Mouse (Mus musculus): ENCODE measurements around the gene Gm44965. TPM values are rescaled to one million over a fixed set of nuclear protein-coding genes. Genes with fewer than 3 reads are reported as not detected.

Gm44965 gene
- polyA plus RNA-seq, 1 experiment from 2014 or later = not detected

DNA sequence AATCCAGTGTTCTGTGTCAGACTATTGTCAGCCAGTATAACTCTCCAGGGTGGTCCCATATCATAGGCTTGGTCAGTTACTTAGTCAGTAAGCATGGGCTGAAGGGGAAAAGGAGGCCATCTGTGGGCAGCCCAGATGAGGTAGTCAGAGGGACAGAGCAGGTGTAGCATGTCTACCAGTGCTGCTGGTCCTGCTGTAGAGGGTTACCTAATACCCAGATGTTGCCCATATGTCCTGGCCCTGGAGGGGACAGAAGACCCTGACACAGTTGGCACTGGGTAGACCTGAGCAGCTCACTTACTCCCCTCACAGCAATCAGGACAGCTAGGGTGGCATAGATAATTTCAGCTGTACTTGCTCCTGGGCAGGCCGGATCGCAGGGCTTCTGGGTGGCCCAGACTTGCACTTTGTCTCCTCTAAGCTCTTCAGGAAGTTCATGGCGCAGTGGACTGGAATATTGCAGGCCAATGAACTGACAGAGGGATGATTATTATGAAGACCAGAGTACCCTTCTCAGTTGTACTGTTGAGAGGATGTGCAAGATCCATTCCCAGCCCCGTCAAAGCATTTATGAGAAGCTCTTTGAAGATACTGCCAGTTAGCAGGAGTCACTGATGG lies 27.9 kb upstream of the Gm44965 start:
- no peak overlapping the region for H3K4me2 ChIP-seq
- WGBS = 95% methylated on average over 4 of the region's 4 CpGs
- no peak overlapping the region for H3K4me3 ChIP-seq
- H3K4me1 ChIP-seq = peaks cover 11% of the 10 kb centered on the region
- no peak overlapping the region for H3K27ac ChIP-seq
- H3K9ac ChIP-seq = no peak overlapping the region
- no peaks in the 10 kb centered on the region for H3K9me3 ChIP-seq (replicated peaks)
- no peaks in the 10 kb centered on the region for H3K27me3 ChIP-seq
- ATAC-seq = no peak
- peaks cover 37% of the 10 kb centered on the region for H3K36me3 ChIP-seq (ENCODE audit: poor library complexity, severe bottlenecking)

DNA sequence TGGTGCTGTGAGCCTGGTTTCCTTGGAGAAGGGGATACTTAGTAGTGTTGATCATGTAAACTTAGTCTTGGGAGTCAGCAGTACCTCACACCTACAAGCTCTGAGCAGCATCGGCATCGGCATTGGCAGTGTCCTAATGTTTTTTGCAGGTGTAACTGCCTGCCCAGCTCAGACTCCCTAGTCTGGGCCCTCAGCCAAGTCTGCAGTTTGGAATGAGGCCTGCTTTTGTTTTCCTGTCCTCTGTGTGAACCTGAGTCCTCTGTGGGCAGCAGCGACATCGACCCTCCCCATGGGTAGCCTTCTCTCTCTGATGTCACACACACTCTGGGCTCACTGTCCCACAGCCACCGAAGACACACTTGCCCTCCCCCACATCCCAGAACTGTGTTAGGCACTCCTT lies 27.4 kb upstream of the Gm44965 start:
- Histone ChIP-seq H3K27ac (no peak overlapping the region), H3K9me3 (replicated peaks) (no peaks in the 10 kb centered on the region), H3K27me3 (no peaks in the 10 kb centered on the region), H3K4me1 (peaks cover 11% of the 10 kb centered on the region), H3K4me3 (no peak overlapping the region), H3K36me3 (ENCODE audit: poor library complexity, severe bottlenecking) (peaks cover 34% of the 10 kb centered on the region), H3K9ac (no peak overlapping the region), H3K4me2 (no peak overlapping the region)
- WGBS = 45% methylated on average over 5 of the region's 5 CpGs
- no peak for ATAC-seq

DNA sequence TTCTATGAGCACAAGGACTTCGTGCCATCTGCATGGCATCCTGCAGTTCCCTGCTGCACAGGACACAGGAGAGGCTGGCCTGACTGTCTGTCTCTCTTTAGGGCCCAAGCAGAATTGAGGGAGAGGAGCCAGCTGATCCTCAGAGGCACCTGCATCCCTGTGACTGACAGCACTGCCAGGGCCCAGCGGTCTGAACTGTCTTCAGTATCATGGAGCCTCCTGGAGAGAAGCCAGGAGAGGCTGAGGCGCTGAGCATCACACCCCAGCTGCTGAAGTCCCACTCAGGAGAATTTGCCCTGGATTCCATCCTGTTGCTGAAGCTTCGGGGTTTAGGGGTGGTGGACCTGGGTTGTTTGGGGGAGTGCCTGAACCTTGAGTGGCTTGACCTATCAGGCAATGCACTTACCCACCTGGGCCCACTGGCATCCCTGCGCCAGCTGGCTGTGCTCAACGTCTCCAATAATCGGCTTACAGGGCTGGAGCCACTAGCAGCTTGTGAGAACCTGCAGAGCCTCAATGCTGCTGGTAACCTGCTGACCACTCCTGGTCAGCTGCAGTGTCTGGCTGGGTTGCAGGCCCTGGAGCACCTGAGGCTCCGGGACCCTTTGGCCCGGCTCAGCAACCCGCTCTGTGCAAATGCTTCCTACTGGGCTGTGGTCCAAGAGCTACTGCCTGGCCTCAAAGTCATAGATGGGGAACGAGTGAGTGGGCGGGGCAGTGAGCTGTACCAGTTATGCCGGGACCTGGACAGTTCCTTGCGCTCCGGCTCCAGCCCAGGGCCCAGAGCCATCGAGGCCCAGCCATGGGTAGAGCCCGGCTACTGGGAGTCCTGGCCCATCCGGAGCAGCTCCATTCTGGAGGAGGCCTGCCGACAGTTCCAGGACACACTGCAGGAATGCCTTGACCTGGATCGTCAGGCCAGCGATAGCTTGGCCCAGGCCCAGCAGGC lies 25.4 kb upstream of the Gm44965 start:
- 85% methylated on average over 21 of the region's 21 CpGs for WGBS
- H3K9me3 ChIP-seq (replicated peaks) = no peaks in the 10 kb centered on the region
- peaks cover 31% of the 10 kb centered on the region for H3K36me3 ChIP-seq (ENCODE audit: poor library complexity, severe bottlenecking)
- no peak overlapping the region; the same call in 1 of the 2 replicates for H3K9ac ChIP-seq
- H3K27me3 ChIP-seq = no peaks in the 10 kb centered on the region
- no peak overlapping the region for H3K4me2 ChIP-seq
- peak; percentile 50 for ATAC-seq
- peaks cover 11% of the 10 kb centered on the region for H3K4me1 ChIP-seq
- H3K27ac ChIP-seq = no peak overlapping the region
- no peak overlapping the region for H3K4me3 ChIP-seq

DNA sequence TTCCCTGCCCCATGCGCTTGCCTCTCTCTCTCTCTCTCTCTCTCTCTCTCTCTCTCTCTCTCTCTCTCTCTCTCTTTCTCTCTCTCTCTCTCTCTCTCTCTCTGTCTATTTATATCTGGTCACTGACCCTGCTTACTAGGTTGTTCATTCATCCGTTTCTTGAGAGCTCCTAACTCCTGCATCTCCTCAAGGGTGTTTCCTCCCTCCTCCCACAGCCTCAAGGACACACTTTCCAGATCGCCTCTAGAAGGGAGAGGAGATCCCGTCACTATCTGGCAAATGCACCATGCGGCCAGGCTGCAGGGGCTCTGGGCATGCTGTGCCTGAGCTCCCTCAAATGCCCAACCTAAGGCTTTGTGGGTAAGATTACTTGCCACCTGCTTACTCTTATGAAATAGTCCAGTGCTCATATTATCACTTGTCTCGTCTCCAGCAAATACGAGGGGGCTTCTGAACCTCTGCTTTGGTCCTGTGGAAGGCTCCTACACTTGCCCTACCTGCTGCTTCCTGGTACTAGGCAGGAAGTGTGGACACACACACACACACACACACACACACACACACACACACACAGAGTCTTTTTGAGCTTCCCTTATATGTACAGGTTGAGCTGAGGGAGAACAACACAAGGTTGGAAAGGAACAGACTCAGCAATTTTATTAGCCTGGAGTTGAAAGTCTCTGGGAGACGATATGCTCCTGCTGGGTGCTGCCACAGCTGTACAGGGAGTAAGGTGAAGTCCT lies 24.5 kb upstream of the Gm44965 start:
- Histone ChIP-seq H3K4me3 (no peak overlapping the region), H3K36me3 (ENCODE audit: poor library complexity, severe bottlenecking) (peaks cover 23% of the 10 kb centered on the region), H3K27ac (no peak overlapping the region), H3K9me3 (replicated peaks) (no peaks in the 10 kb centered on the region), H3K4me2 (no peak overlapping the region), H3K9ac (no peak overlapping the region), H3K27me3 (no peaks in the 10 kb centered on the region), H3K4me1 (peaks cover 11% of the 10 kb centered on the region)
- 88% methylated on average over 8 of the region's 8 CpGs for WGBS
- ATAC-seq = no peak

DNA sequence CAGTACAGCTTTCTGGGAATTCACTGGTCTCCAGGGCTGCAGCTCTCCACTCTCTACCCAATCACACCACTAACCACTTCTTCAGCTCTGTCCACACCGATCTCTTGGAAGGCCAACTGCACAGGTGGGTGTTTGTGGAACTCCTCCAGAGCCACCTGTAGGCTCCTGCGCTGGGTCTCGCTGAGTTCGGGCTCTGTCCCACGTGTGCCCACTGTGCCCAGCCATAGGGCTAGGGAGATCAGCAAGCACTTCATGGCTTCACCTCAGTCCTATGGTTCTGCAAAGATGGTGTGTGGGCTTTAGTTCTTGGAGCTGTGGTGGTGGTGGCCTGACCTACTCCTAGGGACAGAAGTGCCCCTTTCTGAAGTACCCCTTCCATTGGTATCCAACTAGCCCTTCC lies 21.7 kb upstream of the Gm44965 start:
- Histone ChIP-seq H3K4me2 (no peak overlapping the region), H3K27ac (no peak overlapping the region), H3K27me3 (no peaks in the 10 kb centered on the region), H3K36me3 (ENCODE audit: poor library complexity, severe bottlenecking) (peaks cover 7% of the 10 kb centered on the region), H3K9ac (no peak overlapping the region), H3K9me3 (replicated peaks) (no peaks in the 10 kb centered on the region), H3K4me1 (peaks cover 4% of the 10 kb centered on the region), H3K4me3 (no peak overlapping the region)
- ATAC-seq = no peak
- WGBS = 93% methylated on average over 5 of the region's 5 CpGs

DNA sequence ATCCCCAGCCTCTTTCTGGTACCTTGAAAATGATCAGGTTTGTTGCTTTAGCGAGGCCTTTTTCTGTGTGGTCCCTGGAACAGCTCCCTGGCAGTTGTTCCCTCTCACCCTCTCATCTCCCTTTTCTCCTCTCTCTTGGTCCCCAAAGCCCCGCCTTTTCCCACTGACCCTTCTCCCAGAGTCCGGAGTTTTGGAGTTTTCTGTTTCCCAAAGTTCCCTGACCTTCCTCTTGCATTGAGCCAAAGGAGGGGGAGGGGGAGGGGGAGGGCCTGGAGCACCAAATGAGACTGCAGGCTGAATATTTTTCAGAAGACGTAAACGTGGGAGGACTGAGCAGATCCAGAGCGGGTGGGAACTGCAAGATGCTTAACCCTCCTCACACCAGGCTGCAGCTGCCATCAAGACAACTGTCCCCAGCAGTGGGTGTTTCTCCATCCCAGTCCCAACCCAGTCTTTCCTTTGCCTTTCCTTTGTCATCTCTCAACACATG lies 21.1 kb upstream of the Gm44965 start, which contains the start of gene Rarres2:
Rarres2 (minus strand) TSS at position 218 of the 490 bp plus-strand sequence.
- Histone ChIP-seq H3K27ac (no peak within 1 kb of the TSS), H3K9me3 (replicated peaks) (no peaks in the 10 kb centered on the region), H3K4me3 (no peak within 1 kb of the TSS), H3K4me1 (peaks cover 4% of the 10 kb centered on the region), H3K9ac (no peak within 1 kb of the TSS), H3K4me2 (no peak within 1 kb of the TSS), H3K27me3 (no peaks in the 10 kb centered on the region), H3K36me3 (ENCODE audit: poor library complexity, severe bottlenecking) (peaks cover 7% of the 10 kb centered on the region; the same call in 1 of the 2 replicates)
- no peak for ATAC-seq
- WGBS = 39% methylated on average over 6 of the region's 6 CpGs

DNA sequence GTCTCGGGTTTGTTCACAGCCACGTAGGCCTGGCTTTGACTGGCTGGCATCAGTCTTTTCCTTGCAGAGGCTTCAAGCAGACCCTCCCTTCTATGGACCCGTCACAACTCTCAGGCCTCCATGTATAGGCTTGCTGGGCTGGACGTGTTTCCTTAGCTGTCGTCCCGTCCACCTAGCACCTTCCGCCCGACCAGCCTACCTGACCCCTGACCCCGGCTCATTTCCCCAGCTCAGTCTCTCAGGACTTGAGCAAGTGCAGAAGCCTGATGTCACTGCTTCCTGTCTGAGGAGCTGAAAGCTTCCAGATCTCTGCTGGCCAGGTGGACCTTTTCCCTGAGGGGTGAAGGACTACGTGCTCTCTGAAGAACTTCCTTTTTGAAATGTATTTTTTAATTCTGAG lies 20.5 kb upstream of the Gm44965 start:
- 75% methylated on average over 10 of the region's 10 CpGs for WGBS
- Histone ChIP-seq H3K27me3 (no peaks in the 10 kb centered on the region), H3K36me3 (ENCODE audit: poor library complexity, severe bottlenecking) (peaks cover 6% of the 10 kb centered on the region; the same call in 1 of the 2 replicates), H3K9me3 (replicated peaks) (no peaks in the 10 kb centered on the region), H3K4me2 (no peak overlapping the region), H3K9ac (no peak overlapping the region), H3K4me3 (no peak overlapping the region), H3K27ac (no peak overlapping the region), H3K4me1 (peaks cover under 1% of the 10 kb centered on the region; the same call in 1 of the 2 replicates)
- ATAC-seq = no peak

DNA sequence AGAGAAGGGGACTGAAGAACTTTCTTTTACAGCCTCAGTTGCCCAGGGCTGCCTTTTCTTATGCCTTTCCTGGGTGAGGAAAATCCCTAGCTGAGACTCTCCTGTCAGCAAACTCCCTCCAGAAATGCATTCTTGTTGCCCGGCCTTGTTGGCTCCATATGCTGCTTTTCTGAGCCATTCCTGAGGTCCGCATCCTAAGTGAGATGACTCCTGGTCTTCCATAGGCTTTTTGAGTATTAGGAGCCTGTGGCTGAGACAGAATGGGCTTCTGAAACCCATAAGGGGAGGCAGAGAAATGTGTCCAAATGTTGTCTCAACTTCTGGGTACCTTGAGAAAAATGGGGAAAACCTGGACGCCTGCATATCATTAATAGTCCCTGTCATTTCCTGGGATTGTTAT lies 19.8 kb upstream of the Gm44965 start:
- no peaks in the 10 kb centered on the region for H3K9me3 ChIP-seq (replicated peaks)
- no peak overlapping the region for H3K4me3 ChIP-seq
- WGBS = 78% methylated on average over 3 of the region's 3 CpGs
- no peaks in the 10 kb centered on the region for H3K36me3 ChIP-seq (ENCODE audit: poor library complexity, severe bottlenecking)
- H3K9ac ChIP-seq = no peak overlapping the region
- no peak overlapping the region for H3K27ac ChIP-seq
- H3K27me3 ChIP-seq = no peaks in the 10 kb centered on the region
- ATAC-seq = no peak
- no peak overlapping the region for H3K4me2 ChIP-seq
- no peaks in the 10 kb centered on the region for H3K4me1 ChIP-seq

DNA sequence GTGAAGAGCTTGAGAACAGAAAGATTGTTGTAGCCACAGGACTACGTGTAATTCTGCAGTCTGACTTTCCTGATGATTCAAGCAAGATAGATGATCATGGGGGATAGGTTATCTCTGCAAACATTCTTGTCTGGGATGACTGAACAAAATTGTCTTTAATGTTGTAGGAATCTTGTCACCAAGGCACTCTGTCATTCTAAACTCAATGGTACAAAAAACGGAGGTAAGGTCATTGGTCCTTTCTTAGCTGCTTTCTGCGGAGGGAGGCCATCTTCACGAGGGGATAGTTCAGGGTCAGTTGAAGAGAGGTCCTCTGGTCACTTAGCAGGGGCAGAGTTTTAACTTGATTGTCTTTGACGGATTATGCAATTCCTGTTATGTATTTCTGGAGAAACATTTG lies 15.0 kb upstream of the Gm44965 start:
- 76% methylated on average over 5 of the region's 5 CpGs for WGBS
- Histone ChIP-seq H3K9ac (no peak overlapping the region), H3K4me3 (no peak overlapping the region)

DNA sequence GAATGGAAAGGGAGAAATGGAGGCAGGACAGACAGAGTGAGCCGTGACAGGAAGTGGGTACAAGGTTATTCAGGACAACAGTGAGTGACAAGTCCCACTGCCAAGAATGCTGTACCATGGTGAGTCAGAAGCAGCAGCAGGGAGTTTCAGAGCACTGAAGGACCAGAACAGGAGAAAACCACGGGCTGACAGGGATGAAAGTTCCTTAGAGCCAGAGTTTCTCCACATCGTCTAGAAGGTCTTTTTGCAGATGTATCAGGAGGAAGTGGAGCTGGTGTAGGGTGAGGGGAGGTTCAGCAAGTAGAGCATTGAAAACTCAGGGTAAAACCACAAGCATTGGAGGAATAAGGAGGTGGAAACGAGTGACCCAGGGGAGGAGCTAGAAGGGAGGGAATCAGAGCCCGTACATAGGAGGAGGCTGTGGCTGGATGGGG lies 14.5 kb upstream of the Gm44965 start:
- no peaks in the 10 kb centered on the region for H3K36me3 ChIP-seq (ENCODE audit: poor library complexity, severe bottlenecking)
- no peak overlapping the region for H3K4me2 ChIP-seq
- H3K9me3 ChIP-seq (replicated peaks) = no peaks in the 10 kb centered on the region
- no peak overlapping the region for H3K4me3 ChIP-seq
- WGBS = 46% methylated on average over 5 of the region's 5 CpGs
- no peak for ATAC-seq
- H3K27me3 ChIP-seq = no peaks in the 10 kb centered on the region
- no peaks in the 10 kb centered on the region for H3K4me1 ChIP-seq
- no peak overlapping the region for H3K9ac ChIP-seq
- no peak overlapping the region for H3K27ac ChIP-seq

More for the DNA sequence above, 15.0 kb upstream of the Gm44965 start:
- Histone ChIP-seq H3K4me2 (no peak overlapping the region), H3K27me3 (no peaks in the 10 kb centered on the region), H3K9me3 (replicated peaks) (no peaks in the 10 kb centered on the region), H3K27ac (no peak overlapping the region), H3K4me1 (no peaks in the 10 kb centered on the region), H3K36me3 (ENCODE audit: poor library complexity, severe bottlenecking) (no peaks in the 10 kb centered on the region)
- ATAC-seq = no peak

DNA sequence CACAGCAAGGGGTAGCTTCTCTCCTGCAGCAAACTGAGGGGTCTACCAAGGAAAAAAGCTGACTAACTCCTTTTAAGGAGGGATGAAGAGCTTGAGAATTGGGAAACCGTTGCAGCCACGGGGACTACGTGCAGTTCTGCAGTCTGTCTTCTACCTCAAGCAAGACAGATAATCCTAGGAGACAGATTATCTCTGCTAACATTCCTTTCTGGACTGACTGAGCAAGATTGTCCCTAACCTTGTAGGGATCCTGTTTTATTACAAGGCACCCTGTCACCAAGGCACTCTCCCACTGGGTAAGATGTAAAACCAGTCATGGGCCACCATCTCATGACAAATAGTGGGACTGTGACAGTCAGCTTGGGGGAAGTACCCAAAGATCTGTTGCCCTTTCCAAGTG lies 12.5 kb upstream of the Gm44965 start:
- H3K27me3 ChIP-seq = no peaks in the 10 kb centered on the region
- no peak overlapping the region for H3K9ac ChIP-seq
- 27% methylated on average over 3 of the region's 3 CpGs for WGBS
- no peak for ATAC-seq
- no peaks in the 10 kb centered on the region for H3K4me1 ChIP-seq
- no peak overlapping the region for H3K4me3 ChIP-seq
- no peak overlapping the region for H3K4me2 ChIP-seq
- H3K9me3 ChIP-seq (replicated peaks) = no peaks in the 10 kb centered on the region
- no peak overlapping the region for H3K27ac ChIP-seq
- no peaks in the 10 kb centered on the region for H3K36me3 ChIP-seq (ENCODE audit: poor library complexity, severe bottlenecking)

DNA sequence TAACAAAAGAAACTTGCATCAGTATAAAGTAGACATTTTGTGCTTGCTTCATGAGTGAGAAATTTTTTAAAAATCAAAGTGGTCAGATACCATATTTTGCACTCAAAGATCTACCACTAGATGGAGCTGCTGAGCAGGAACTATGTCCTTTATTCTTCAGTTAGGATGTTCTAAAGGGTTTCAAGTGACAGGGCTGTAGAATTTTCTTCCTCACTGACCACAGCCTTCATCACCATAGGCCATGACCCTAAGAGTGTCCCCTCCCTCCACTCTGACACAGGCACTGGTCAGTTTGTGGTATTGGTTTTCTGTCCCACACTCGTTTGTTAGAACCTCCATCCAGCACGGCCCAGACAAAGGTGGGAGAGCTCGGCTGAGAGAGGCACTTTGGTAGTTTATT lies 11.7 kb upstream of the Gm44965 start:
- Histone ChIP-seq H3K36me3 (ENCODE audit: poor library complexity, severe bottlenecking) (no peaks in the 10 kb centered on the region), H3K4me1 (no peaks in the 10 kb centered on the region), H3K4me2 (no peak overlapping the region), H3K27me3 (no peaks in the 10 kb centered on the region), H3K4me3 (no peak overlapping the region), H3K9me3 (replicated peaks) (no peaks in the 10 kb centered on the region), H3K9ac (no peak overlapping the region), H3K27ac (no peak overlapping the region)
- 0 out of 2 replicates have a peak, but pooled peaks have one; percentile 13 for ATAC-seq
- 75% methylated on average over 3 of the region's 3 CpGs for WGBS

Measured in forebrain, embryonic 13.5 days (tissue).